Mouse (Mus musculus): ENCODE data around the gene Tctex1d1.

Gene Tctex1d1

GRCm38 (mm10) chr4:102978440-102978839 is at the start of gene Tctex1d1:
Gene Tctex1d1 (plus strand): TSS chr4:102978606.
- peak; percentile 30 for DNase-seq (ENCODE audit: inconsistent ontology term)

- no peak for DNase-seq (ENCODE audit: inconsistent ontology term)
These were observed 48.9 kb upstream of the Tctex1d1 start for GRCm38 (mm10) chr4:102929491-102929890.

- no peak for DNase-seq (ENCODE audit: inconsistent ontology term)
These were observed 47.7 kb upstream of the Tctex1d1 start for GRCm38 (mm10) chr4:102930679-102931078.

- no peak for DNase-seq (ENCODE audit: inconsistent ontology term)
These were observed 38.1 kb upstream of the Tctex1d1 start for GRCm38 (mm10) chr4:102940266-102940665.

GRCm38 (mm10) chr4:102940738-102941137 is 37.7 kb upstream of the Tctex1d1 start:
- DNase-seq (ENCODE audit: inconsistent ontology term), result no peak

GRCm38 (mm10) chr4:102944325-102944724 is 34.1 kb upstream of the Tctex1d1 start:
- DNase-seq (ENCODE audit: inconsistent ontology term), result no peak

GRCm38 (mm10) chr4:102952476-102952875 is 25.9 kb upstream of the Tctex1d1 start:
- no peak for DNase-seq (ENCODE audit: inconsistent ontology term)

- DNase-seq (ENCODE audit: inconsistent ontology term), result no peak
These were observed 23.0 kb upstream of the Tctex1d1 start for GRCm38 (mm10) chr4:102955294-102955956.

- no peak for DNase-seq (ENCODE audit: inconsistent ontology term)
These were observed 19.0 kb upstream of the Tctex1d1 start for GRCm38 (mm10) chr4:102959409-102959808.

- peak; percentile 65 for DNase-seq (ENCODE audit: inconsistent ontology term)
These were observed 14.2 kb upstream of the Tctex1d1 start for GRCm38 (mm10) chr4:102964174-102964573.

GRCm38 (mm10) chr4:102967811-102968210 is 10.6 kb upstream of the Tctex1d1 start:
- no peak for DNase-seq (ENCODE audit: inconsistent ontology term)

GRCm38 (mm10) chr4:102969599-102969998 is 8.8 kb upstream of the Tctex1d1 start:
- DNase-seq (ENCODE audit: inconsistent ontology term), result no peak

GRCm38 (mm10) chr4:102971159-102971558 is 7.2 kb upstream of the Tctex1d1 start:
- DNase-seq (ENCODE audit: inconsistent ontology term), result no peak

GRCm38 (mm10) chr4:102972071-102972470 is 6.3 kb upstream of the Tctex1d1 start:
- DNase-seq (ENCODE audit: inconsistent ontology term), result no peak

GRCm38 (mm10) chr4:102974172-102974571 is 4.2 kb upstream of the Tctex1d1 start:
- DNase-seq (ENCODE audit: inconsistent ontology term), result no peak

GRCm38 (mm10) chr4:102976290-102977275 is 1.8 kb upstream of the Tctex1d1 start:
- DNase-seq (ENCODE audit: inconsistent ontology term), result peak; percentile 17

- peak; percentile 7 for DNase-seq (ENCODE audit: inconsistent ontology term)
These were observed 556 bp upstream of the Tctex1d1 start for GRCm38 (mm10) chr4:102977778-102978321.

GRCm38 (mm10) chr4:102979385-102979784 is 979 bp downstream of the Tctex1d1 start:
- DNase-seq (ENCODE audit: inconsistent ontology term), result no peak

GRCm38 (mm10) chr4:102981709-102982108 is 3.3 kb downstream of the Tctex1d1 start:
- no peak for DNase-seq (ENCODE audit: inconsistent ontology term)

- DNase-seq (ENCODE audit: inconsistent ontology term), result no peak
These were observed 7.8 kb downstream of the Tctex1d1 start for GRCm38 (mm10) chr4:102986173-102986572.

GRCm38 (mm10) chr4:102986917-102987316 is 8.5 kb downstream of the Tctex1d1 start:
- peak; percentile 59 for DNase-seq (ENCODE audit: inconsistent ontology term)

GRCm38 (mm10) chr4:102987325-102987724 is 8.9 kb downstream of the Tctex1d1 start:
- DNase-seq (ENCODE audit: inconsistent ontology term), result peak; percentile 49
